Comparison of ENCODE assay signal across 20 mouse cellular contexts in the genomic region with DNA sequence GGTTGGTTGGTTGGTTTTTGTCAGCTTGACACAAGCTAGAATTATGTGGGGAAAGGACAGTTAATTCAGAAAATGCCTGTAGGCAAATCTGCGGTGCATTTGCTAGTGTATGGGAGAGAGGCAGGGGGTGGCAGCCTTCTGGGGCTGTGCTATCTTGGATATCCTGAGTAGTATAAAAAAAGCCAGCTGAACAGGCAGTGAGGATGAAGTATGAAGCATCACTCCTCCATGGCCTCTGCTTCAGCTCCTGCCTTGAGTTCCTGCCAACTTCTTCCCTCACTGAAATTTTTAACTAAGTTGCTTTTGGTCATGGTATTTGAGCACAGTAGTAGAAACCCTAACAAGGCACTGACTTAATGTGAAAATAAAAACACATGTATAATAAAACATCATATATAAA.
A peak's percentile ranks its signal among the peaks of the same experiment; 100 is the strongest.
DNase-seq lines count a peak whose midpoint lies in the region; ATAC-seq and TF ChIP-seq lines count a peak whose summit lies in the region.
"Had no signal": no experiment of that assay in that cellular context is flagged by ENCODE, and none has a peak within 500 bp of the region (broad histone marks: within the 10 kb centered on the region; RNA-seq: fewer than 3 reads in every experiment).

No protein-coding gene starts in this region.

- no peak for TF ChIP-seq CTCF in CH12.LX (conservative IDR thresholded peaks at IDR 0.05 in 1 of 2, IDR thresholded peaks at IDR 0.05 in 1 of 2; ENCODE audit: low read depth in 2 of 2, low read length in 2 of 2)
- TF ChIP-seq CTCF in cortical plate, adult 2 months (IDR thresholded peaks at IDR 0.05; ENCODE audit: extremely low read depth, insufficient read depth, low read length), result no peak

- peak; percentile 36 for DNase-seq in heart, embryonic 10.5 days (ENCODE audit: low spot score)
- no peak for DNase-seq in heart, postnatal 14 days
- no peak for DNase-seq in CH12.LX (ENCODE audit: extremely low read depth)
- DNase-seq in right cerebral cortex, postnatal 14 days, result peak; percentile 9
- no peak for DNase-seq in midbrain, embryonic 11.5 days (ENCODE audit: low spot score, missing footprints)
- no peak for DNase-seq in midbrain, embryonic 14.5 days
- DNase-seq in layer of hippocampus, adult 8-10 months (ENCODE audit: low spot score in 2 of 2), result no peak
- DNase-seq: adrenal gland, adult 8-10 months; adrenal gland, postnatal 36 days; cerebellum, adult 11 months; cerebellum, adult 8-10 months; cerebellum, postnatal 14 days; forebrain, postnatal 0 days; gastrocnemius, postnatal 14 days had no signal

- peaks cover 45% of the 10 kb centered on the region for H3K36me3 ChIP-seq in heart, embryonic 10.5 days
- H3K36me3 ChIP-seq in CH12.LX (replicated peaks in 1 of 2; ENCODE audit: control insufficient read depth in 1 of 2, insufficient read depth in 1 of 2, low read length in 1 of 2), result peaks cover 19 to 32% of the 10 kb centered on the region in 2 experiments
- H3K36me3 ChIP-seq in midbrain, embryonic 11.5 days (ENCODE audit: control insufficient read depth, insufficient read depth, low read length), result peaks cover 7% of the 10 kb centered on the region
- H3K36me3 ChIP-seq in midbrain, embryonic 14.5 days (ENCODE audit: control insufficient read depth, insufficient read depth, low read length), result peaks cover 11% of the 10 kb centered on the region

- dilution Hi-C loops in CH12.LX (cut with MboI; ENCODE audit: extremely low pct_ligation_motif_present, extremely low pct_unique_long_range_greater_than_20kb, low sequenced_read_pairs), result no loop called here

- in situ Hi-C loops in CH12.LX (cut with MboI; ENCODE audit: low pct_ligation_motif_present, low pct_unique_long_range_greater_than_20kb, low sequenced_read_pairs), result loop anchor here (10.0 kb wide), 1 partner anchor 45 kb away; no protein-coding TSS in a partner anchor

- H3K4me3 ChIP-seq in heart, embryonic 10.5 days, result no peak overlapping the region
- no peak overlapping the region for H3K4me3 ChIP-seq in CH12.LX (replicated peaks in 1 of 3; ENCODE audit: low read depth in 2 of 3, low read length in 2 of 3, poor library complexity in 1 of 3)
- H3K4me3 ChIP-seq in cortical plate, adult 2 months (ENCODE audit: insufficient read depth, low read length), result no peak overlapping the region
- H3K4me3 ChIP-seq in midbrain, embryonic 11.5 days (ENCODE audit: low read depth, low read length), result no peak overlapping the region
- H3K4me3 ChIP-seq in midbrain, embryonic 14.5 days (replicated peaks; ENCODE audit: low read depth, low read length), result no peak overlapping the region
- H3K4me3 ChIP-seq: embryonic facial prominence, embryonic 13.5 days; forebrain, embryonic 12.5 days; heart, embryonic 13.5 days; hindbrain, embryonic 13.5 days had no signal

- no peak overlapping the region for H3K9ac ChIP-seq in CH12.LX (ENCODE audit: insufficient read depth, low read depth)
- H3K9ac ChIP-seq in midbrain, embryonic 11.5 days (ENCODE audit: low read length), result no peak overlapping the region
- H3K9ac ChIP-seq in midbrain, embryonic 14.5 days (replicated peaks; ENCODE audit: low read length), result no peak overlapping the region
- H3K9ac ChIP-seq: embryonic facial prominence, embryonic 13.5 days; forebrain, embryonic 12.5 days; forebrain, postnatal 0 days; heart, embryonic 13.5 days; hindbrain, embryonic 13.5 days had no signal

- no peak for TF ChIP-seq EP300 in CH12.LX (IDR thresholded peaks at IDR 0.05; ENCODE audit: low read length)

- TF ChIP-seq POLR2A in CH12.LX (IDR thresholded peaks at IDR 0.05; ENCODE audit: low read depth, low read length), result no peak
- TF ChIP-seq POLR2A in cortical plate, adult 2 months (IDR thresholded peaks at IDR 0.05; ENCODE audit: extremely low read depth, insufficient read depth, low read length), result no peak

- peaks cover 12% of the 10 kb centered on the region for H3K9me3 ChIP-seq in heart, embryonic 10.5 days
- peaks cover 12% of the 10 kb centered on the region for H3K9me3 ChIP-seq in CH12.LX (replicated peaks; ENCODE audit: low read length)
- H3K9me3 ChIP-seq in midbrain, embryonic 11.5 days (ENCODE audit: control insufficient read depth, low read length), result no peaks in the 10 kb centered on the region; the same call in 1 of the 2 replicates
- peaks cover 9% of the 10 kb centered on the region; the same call in 1 of the 2 replicates for H3K9me3 ChIP-seq in midbrain, embryonic 14.5 days (ENCODE audit: control insufficient read depth, low read length)

- no peak overlapping the region for H3K4me2 ChIP-seq in CH12.LX (ENCODE audit: insufficient read depth, low read depth, poor library complexity, severe bottlenecking)
- no peak overlapping the region for H3K4me2 ChIP-seq in midbrain, embryonic 11.5 days
- no peak overlapping the region for H3K4me2 ChIP-seq in midbrain, embryonic 14.5 days (ENCODE audit: low read length)
- H3K4me2 ChIP-seq: embryonic facial prominence, embryonic 13.5 days; forebrain, embryonic 12.5 days; heart, embryonic 13.5 days; hindbrain, embryonic 13.5 days had no signal

- no peak for TF ChIP-seq RAD21 in CH12.LX (IDR thresholded peaks at IDR 0.05; ENCODE audit: low read depth, low read length)

- no peaks in the 10 kb centered on the region for H3K27me3 ChIP-seq in heart, embryonic 10.5 days (ENCODE audit: insufficient read depth, poor library complexity, severe bottlenecking)
- no peaks in the 10 kb centered on the region for H3K27me3 ChIP-seq in CH12.LX (replicated peaks)
- no peaks in the 10 kb centered on the region for H3K27me3 ChIP-seq in midbrain, embryonic 11.5 days (ENCODE audit: control insufficient read depth, insufficient read depth, low read length)
- H3K27me3 ChIP-seq in midbrain, embryonic 14.5 days (ENCODE audit: control insufficient read depth, insufficient read depth, low read length), result no peaks in the 10 kb centered on the region
- H3K27me3 ChIP-seq: embryonic facial prominence, embryonic 13.5 days; forebrain, embryonic 12.5 days; heart, embryonic 13.5 days; hindbrain, embryonic 13.5 days had no signal

- 96% methylated on average over 1 of the region's 1 CpGs for WGBS in heart, embryonic 10.5 days
- WGBS in midbrain, embryonic 11.5 days, result 100% methylated on average over 1 of the region's 1 CpGs
- 93% methylated on average over 1 of the region's 1 CpGs for WGBS in midbrain, embryonic 14.5 days

- peaks cover 4% of the 10 kb centered on the region; the same call in 1 of the 2 replicates for H3K4me1 ChIP-seq in heart, embryonic 10.5 days
- H3K4me1 ChIP-seq in CH12.LX (ENCODE audit: control insufficient read depth in 1 of 2, insufficient read depth in 2 of 2), result no peaks in the 10 kb centered on the region
- H3K4me1 ChIP-seq in cortical plate, adult 2 months (ENCODE audit: control insufficient read depth, insufficient read depth, low read length), result peaks cover 5% of the 10 kb centered on the region
- H3K4me1 ChIP-seq in midbrain, embryonic 11.5 days (ENCODE audit: control insufficient read depth, insufficient read depth, low read length), result no peaks in the 10 kb centered on the region
- H3K4me1 ChIP-seq in midbrain, embryonic 14.5 days (ENCODE audit: control insufficient read depth, insufficient read depth, low read length), result no peaks in the 10 kb centered on the region
- H3K4me1 ChIP-seq: embryonic facial prominence, embryonic 13.5 days; forebrain, embryonic 12.5 days had no signal

- no peak for ATAC-seq in midbrain, embryonic 11.5 days (ENCODE audit: low FRiP score)
- no peak; the same call in 1 of the 2 replicates for ATAC-seq in midbrain, embryonic 14.5 days (ENCODE audit: low FRiP score, low TSS enrichment)
- ATAC-seq: forebrain, postnatal 0 days; hindbrain, postnatal 0 days had no signal

- H3K79me2 ChIP-seq in CH12.LX (replicated peaks; ENCODE audit: control insufficient read depth, extremely low read depth, insufficient read depth, poor library complexity, severe bottlenecking), result no peaks in the 10 kb centered on the region

- no peak overlapping the region for H3K27ac ChIP-seq in heart, embryonic 10.5 days
- no peak overlapping the region for H3K27ac ChIP-seq in CH12.LX (ENCODE audit: insufficient read depth, low read depth)
- H3K27ac ChIP-seq in cortical plate, adult 2 months (ENCODE audit: insufficient read depth, low read length), result peak overlapping the region; percentile 40; the same call in 1 of the 2 replicates
- no peak overlapping the region for H3K27ac ChIP-seq in midbrain, embryonic 11.5 days (ENCODE audit: low read depth, low read length)
- no peak overlapping the region for H3K27ac ChIP-seq in midbrain, embryonic 14.5 days (replicated peaks; ENCODE audit: low read depth, low read length)
- H3K27ac ChIP-seq: embryonic facial prominence, embryonic 13.5 days; forebrain, embryonic 12.5 days; heart, embryonic 13.5 days; hindbrain, embryonic 13.5 days; hindbrain, postnatal 0 days had no signal

- intact Hi-C loops in heart, postnatal 14 days (cut with DNase I), result no loop called here

TF ChIP-seq in CH12.LX, 34 proteins besides CTCF, POLR2A, EP300 and RAD21:
- TF ChIP-seq MYC (IDR thresholded peaks at IDR 0.05; ENCODE audit: low read depth, low read length), result no peak
- TF ChIP-seq RCOR1 (conservative IDR thresholded peaks at IDR 0.05; ENCODE audit: low read depth, low read length), result no peak
- 0 out of 2 replicates have a peak, but pooled peaks have one; percentile 18 for TF ChIP-seq POLR2AphosphoS2 (IDR thresholded peaks at IDR 0.05; ENCODE audit: low read depth, low read length)

Comparison
In these comparisons a context has a peak if more than half of its experiments do, and no peak if none do; other contexts are left out.
1. DNase-seq: peak in heart, embryonic 10.5 days (single experiment) and right cerebral cortex, postnatal 14 days (single experiment); none in heart, postnatal 14 days (0 of 2), CH12.LX (single experiment), midbrain, embryonic 11.5 days (single experiment), midbrain, embryonic 14.5 days (single experiment) and layer of hippocampus, adult 8-10 months (0 of 2).